Mouse (Mus musculus): ENCODE measurements around the gene Aif1l. TPM values are rescaled to one million over a fixed set of nuclear protein-coding genes. Genes with fewer than 3 reads are reported as not detected.
A peak's percentile ranks its signal among the peaks of the same experiment; 100 is the strongest.
"Not testable (repeated sequence)": the region's sequence is repeated elsewhere in the genome, so short reads cannot be mapped to it uniquely, and the experiment has no call there.

The Aif1l gene
- polyA plus RNA-seq, 1 experiment = 0.47 TPM

GRCm38 (mm10) chr2:31912575-31912974 lies 37.4 kb upstream of the Aif1l start:
- Histone ChIP-seq H3K27me3 (ENCODE audit: control insufficient read depth, insufficient read depth, low read length) (no peaks in the 10 kb centered on the region), H3K4me1 (ENCODE audit: control insufficient read depth, insufficient read depth, insufficient read length, low read length) (no peaks in the 10 kb centered on the region), H3K4me3 (ENCODE audit: low read depth, low read length) (no peak overlapping the region), H3K27ac (ENCODE audit: insufficient read depth, low read depth, low read length) (no peak overlapping the region), H3K36me3 (ENCODE audit: control insufficient read depth, insufficient read depth, low read length) (no peaks in the 10 kb centered on the region)
- 77% methylated on average over 4 of the region's 4 CpGs for WGBS
- TF ChIP-seq CTCF (IDR thresholded peaks at IDR 0.05; ENCODE audit: extremely low read depth, insufficient read length, insufficient replicate concordance, low read depth, low read length) (peak; percentile 35; the same call in 1 of the 2 replicates), POLR2A (IDR thresholded peaks at IDR 0.05; ENCODE audit: low read depth, low read length) (no peak)

- not testable (repeated sequence) for H3K36me3 ChIP-seq (ENCODE audit: control insufficient read depth, insufficient read depth, low read length); H3K27me3 ChIP-seq (ENCODE audit: control insufficient read depth, insufficient read depth, low read length); H3K4me3 ChIP-seq (ENCODE audit: low read depth, low read length); H3K4me1 ChIP-seq (ENCODE audit: control insufficient read depth, insufficient read depth, insufficient read length, low read length); H3K27ac ChIP-seq (ENCODE audit: insufficient read depth, low read depth, low read length)
These were observed 35.7 kb upstream of the Aif1l start for GRCm38 (mm10) chr2:31914213-31914612.

GRCm38 (mm10) chr2:31915112-31915511 lies 34.8 kb upstream of the Aif1l start:
- WGBS = 18% methylated on average over 4 of the region's 4 CpGs
- no peaks in the 10 kb centered on the region for H3K27me3 ChIP-seq (ENCODE audit: control insufficient read depth, insufficient read depth, low read length)
- no peaks in the 10 kb centered on the region for H3K4me1 ChIP-seq (ENCODE audit: control insufficient read depth, insufficient read depth, insufficient read length, low read length)
- H3K36me3 ChIP-seq (ENCODE audit: control insufficient read depth, insufficient read depth, low read length) = no peaks in the 10 kb centered on the region
- H3K27ac ChIP-seq (ENCODE audit: insufficient read depth, low read depth, low read length) = no peak overlapping the region
- no peak overlapping the region for H3K4me3 ChIP-seq (ENCODE audit: low read depth, low read length)
- TF ChIP-seq CTCF (IDR thresholded peaks at IDR 0.05; ENCODE audit: extremely low read depth, insufficient read length, insufficient replicate concordance, low read depth, low read length) (peak; percentile 87; the same call in 1 of the 2 replicates), POLR2A (IDR thresholded peaks at IDR 0.05; ENCODE audit: low read depth, low read length) (no peak)

- H3K27me3 ChIP-seq (ENCODE audit: control insufficient read depth, insufficient read depth, low read length) = no peaks in the 10 kb centered on the region
- 18% methylated on average over 4 of the region's 4 CpGs for WGBS
- no peaks in the 10 kb centered on the region for H3K4me1 ChIP-seq (ENCODE audit: control insufficient read depth, insufficient read depth, insufficient read length, low read length)
- H3K36me3 ChIP-seq (ENCODE audit: control insufficient read depth, insufficient read depth, low read length) = no peaks in the 10 kb centered on the region
- H3K4me3 ChIP-seq (ENCODE audit: low read depth, low read length) = no peak overlapping the region
- TF ChIP-seq POLR2A (IDR thresholded peaks at IDR 0.05; ENCODE audit: low read depth, low read length) (no peak), CTCF (IDR thresholded peaks at IDR 0.05; ENCODE audit: extremely low read depth, insufficient read length, insufficient replicate concordance, low read depth, low read length) (peak; percentile 54; the same call in 1 of the 2 replicates)
- H3K27ac ChIP-seq (ENCODE audit: insufficient read depth, low read depth, low read length) = no peak overlapping the region
These were observed 32.3 kb upstream of the Aif1l start for GRCm38 (mm10) chr2:31917636-31918035.

- H3K27me3 ChIP-seq (ENCODE audit: control insufficient read depth, insufficient read depth, low read length) = no peaks in the 10 kb centered on the region
- TF ChIP-seq CTCF (IDR thresholded peaks at IDR 0.05; ENCODE audit: extremely low read depth, insufficient read length, insufficient replicate concordance, low read depth, low read length) (no peak), POLR2A (IDR thresholded peaks at IDR 0.05; ENCODE audit: low read depth, low read length) (no peak)
- no peaks in the 10 kb centered on the region for H3K36me3 ChIP-seq (ENCODE audit: control insufficient read depth, insufficient read depth, low read length)
- H3K4me3 ChIP-seq (ENCODE audit: low read depth, low read length) = no peak overlapping the region
- WGBS = 61% methylated on average over 4 of the region's 4 CpGs
- H3K4me1 ChIP-seq (ENCODE audit: control insufficient read depth, insufficient read depth, insufficient read length, low read length) = no peaks in the 10 kb centered on the region
- H3K27ac ChIP-seq (ENCODE audit: insufficient read depth, low read depth, low read length) = no peak overlapping the region
These were observed 26.3 kb upstream of the Aif1l start for GRCm38 (mm10) chr2:31923645-31924044.

GRCm38 (mm10) chr2:31924811-31925210 lies 25.1 kb upstream of the Aif1l start:
- no peak overlapping the region for H3K4me3 ChIP-seq (ENCODE audit: low read depth, low read length)
- WGBS = 16% methylated on average over 9 of the region's 9 CpGs
- no peaks in the 10 kb centered on the region for H3K27me3 ChIP-seq (ENCODE audit: control insufficient read depth, insufficient read depth, low read length)
- no peaks in the 10 kb centered on the region for H3K36me3 ChIP-seq (ENCODE audit: control insufficient read depth, insufficient read depth, low read length)
- TF ChIP-seq POLR2A (IDR thresholded peaks at IDR 0.05; ENCODE audit: low read depth, low read length) (no peak), CTCF (IDR thresholded peaks at IDR 0.05; ENCODE audit: extremely low read depth, insufficient read length, insufficient replicate concordance, low read depth, low read length) (no peak)
- no peaks in the 10 kb centered on the region for H3K4me1 ChIP-seq (ENCODE audit: control insufficient read depth, insufficient read depth, insufficient read length, low read length)
- no peak overlapping the region for H3K27ac ChIP-seq (ENCODE audit: insufficient read depth, low read depth, low read length)

- no peaks in the 10 kb centered on the region for H3K27me3 ChIP-seq (ENCODE audit: control insufficient read depth, insufficient read depth, low read length)
- no peaks in the 10 kb centered on the region for H3K4me1 ChIP-seq (ENCODE audit: control insufficient read depth, insufficient read depth, insufficient read length, low read length)
- H3K36me3 ChIP-seq (ENCODE audit: control insufficient read depth, insufficient read depth, low read length) = no peaks in the 10 kb centered on the region
- H3K4me3 ChIP-seq (ENCODE audit: low read depth, low read length) = no peak overlapping the region
- TF ChIP-seq POLR2A (IDR thresholded peaks at IDR 0.05; ENCODE audit: low read depth, low read length) (no peak), CTCF (IDR thresholded peaks at IDR 0.05; ENCODE audit: extremely low read depth, insufficient read length, insufficient replicate concordance, low read depth, low read length) (no peak)
- 16% methylated on average over 4 of the region's 4 CpGs for WGBS
- no peak overlapping the region for H3K27ac ChIP-seq (ENCODE audit: insufficient read depth, low read depth, low read length)
These were observed 24.0 kb upstream of the Aif1l start for GRCm38 (mm10) chr2:31925936-31926335.

- H3K27ac ChIP-seq (ENCODE audit: insufficient read depth, low read depth, low read length) = no peak overlapping the region
- H3K4me1 ChIP-seq (ENCODE audit: control insufficient read depth, insufficient read depth, insufficient read length, low read length) = no peaks in the 10 kb centered on the region
- WGBS = 68% methylated on average over 3 of the region's 3 CpGs
- no peaks in the 10 kb centered on the region for H3K36me3 ChIP-seq (ENCODE audit: control insufficient read depth, insufficient read depth, low read length)
- no peak overlapping the region for H3K4me3 ChIP-seq (ENCODE audit: low read depth, low read length)
- H3K27me3 ChIP-seq (ENCODE audit: control insufficient read depth, insufficient read depth, low read length) = no peaks in the 10 kb centered on the region
- no peak for TF ChIP-seq POLR2A (IDR thresholded peaks at IDR 0.05; ENCODE audit: low read depth, low read length)
- no peak for TF ChIP-seq CTCF (IDR thresholded peaks at IDR 0.05; ENCODE audit: extremely low read depth, insufficient read length, insufficient replicate concordance, low read depth, low read length)
These were observed 20.3 kb upstream of the Aif1l start for GRCm38 (mm10) chr2:31929664-31930063.

All from small intestine, adult 2 months (tissue).